Mouse (Mus musculus) megakaryocyte, embryonic 14.5 days (primary cell): ENCODE results near the gene Rgs16. TPM values are rescaled to one million over a fixed set of nuclear protein-coding genes. Genes with fewer than 3 reads are reported as not detected.
A peak's percentile ranks its signal among the peaks of the same experiment; 100 is the strongest.

Source experiments
- H3K27me3 ChIP-seq: replicated peaks from 2 replicates; pipeline ENCODE3; 2012; ENCODE audit warnings: inconsistent platforms
- H3K36me3 ChIP-seq: replicated peaks from 2 replicates; pipeline ENCODE3; 2012; ENCODE audit warnings: low read length, inconsistent platforms, mixed read lengths
- H3K4me1 ChIP-seq: 2 replicates; pipeline ENCODE4 v1.6.1; 2012; ENCODE audit warnings: inconsistent platforms
- H3K4me3 ChIP-seq: replicated peaks from 2 replicates; pipeline ENCODE3; 2012; ENCODE audit warnings: moderate library complexity, mild to moderate bottlenecking, inconsistent platforms
- H3K9me3 ChIP-seq: 2 replicates; pipeline ENCODE4 v1.6.1; 2012; ENCODE audit warnings: inconsistent platforms
- FLI1 ChIP-seq: IDR thresholded peaks from 2 replicates; pipeline ENCODE4 v1.6.1; 2012; ENCODE audit warnings: low read length, inconsistent platforms, mixed read lengths
- GATA1 ChIP-seq: IDR thresholded peaks from 3 replicates; pipeline ENCODE4 v1.6.1; 2012; ENCODE audit warnings: mixed read lengths, low read length, inconsistent platforms, borderline replicate concordance
- polyA plus RNA-seq: library from polyadenylated mRNA; stranded (reverse); fragments of >175 nt; gene quantifications from 2 replicates; pipeline ENCODE4 v1.2.3, GENCODE M21; 2012; ENCODE audit warnings: low replicate concordance; ENCODE audit not compliant: insufficient read depth

The Rgs16 gene
- polyA plus RNA-seq, 1 experiment, result not detected

DNA sequence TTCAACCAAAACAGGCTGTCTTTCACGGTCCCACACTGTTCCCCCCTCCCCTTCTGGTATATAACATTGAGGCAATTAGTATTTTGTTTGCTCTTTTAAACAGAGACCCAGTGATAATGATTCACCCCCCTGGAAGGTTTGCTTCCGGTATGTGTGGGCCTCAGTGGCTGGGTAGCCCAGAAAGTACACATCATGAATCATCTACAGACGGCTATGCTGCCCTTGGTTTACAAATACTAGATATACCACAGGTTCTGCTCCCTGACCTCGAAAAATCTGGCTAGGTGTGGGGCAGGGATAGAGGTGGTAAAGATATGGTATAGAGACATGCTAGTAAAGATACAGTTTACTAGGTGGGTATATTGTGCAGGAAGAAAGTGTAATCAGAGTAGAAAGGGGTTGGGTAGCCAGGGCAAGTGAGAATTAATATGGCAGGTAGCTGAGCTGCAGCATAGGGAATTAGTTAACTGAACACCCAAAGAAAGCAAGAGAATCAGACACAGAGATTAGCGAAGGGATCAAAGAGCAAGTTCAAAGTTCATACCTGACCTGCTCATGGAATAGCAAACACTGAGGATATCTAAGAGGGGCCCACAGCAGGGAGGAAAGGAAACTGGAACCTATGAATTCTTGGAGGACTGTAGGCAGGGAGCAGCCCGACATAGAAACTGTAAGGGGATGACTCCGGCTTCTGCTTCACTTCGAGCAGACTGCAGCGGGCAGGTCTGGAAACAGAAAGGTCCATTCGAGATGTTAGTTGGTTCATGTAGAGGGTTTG is 30.0 kb downstream of the Rgs16 start:
- Histone ChIP-seq H3K36me3 (no peaks in the 10 kb centered on the region), H3K27me3 (no peaks in the 10 kb centered on the region), H3K4me1 (peaks cover 18% of the 10 kb centered on the region), H3K9me3 (no peaks in the 10 kb centered on the region), H3K4me3 (no peak overlapping the region)
- TF ChIP-seq GATA1, result no peak
- TF ChIP-seq FLI1, result no peak

- no peaks in the 10 kb centered on the region for H3K36me3 ChIP-seq
- TF ChIP-seq GATA1, result no peak
- no peak overlapping the region for H3K4me3 ChIP-seq
- H3K27me3 ChIP-seq, result no peaks in the 10 kb centered on the region
- peaks cover 18% of the 10 kb centered on the region for H3K4me1 ChIP-seq
- no peaks in the 10 kb centered on the region for H3K9me3 ChIP-seq
Measured at GRCm38 (mm10) chr1:153770776-153771167, 30.6 kb downstream of the Rgs16 start.

DNA sequence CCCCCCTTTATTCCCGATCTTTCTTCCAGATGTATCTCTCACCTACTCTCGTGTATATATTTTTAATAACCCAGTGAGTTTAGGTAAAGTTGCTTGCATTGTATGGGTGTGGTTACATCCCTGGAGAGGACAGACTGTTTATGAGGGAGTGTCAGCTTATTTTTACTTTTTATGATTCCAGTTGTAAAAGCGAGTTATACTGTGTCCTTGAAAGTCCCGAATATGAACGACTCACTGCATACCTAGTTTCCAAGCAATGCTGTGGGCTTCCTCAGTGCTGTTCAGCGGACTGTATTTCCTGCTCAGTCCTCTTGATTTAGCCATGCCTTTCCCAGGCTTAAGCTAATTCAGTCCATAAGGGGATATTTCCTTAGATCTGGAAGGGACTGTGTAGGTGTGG is 35.0 kb downstream of the Rgs16 start:
- TF ChIP-seq GATA1 (no peak), FLI1 (no peak)
- Histone ChIP-seq H3K36me3 (no peaks in the 10 kb centered on the region), H3K4me3 (no peak overlapping the region)

GRCm38 (mm10) chr1:153776257-153776656 is 36.1 kb downstream of the Rgs16 start:
- Histone ChIP-seq H3K4me3 (no peak overlapping the region), H3K27me3 (no peaks in the 10 kb centered on the region), H3K9me3 (no peaks in the 10 kb centered on the region), H3K36me3 (no peaks in the 10 kb centered on the region), H3K4me1 (peaks cover 4% of the 10 kb centered on the region)
- TF ChIP-seq GATA1 (no peak), FLI1 (no peak)

More for the DNA sequence above, 35.0 kb downstream of the Rgs16 start:
- Histone ChIP-seq H3K27me3 (no peaks in the 10 kb centered on the region), H3K4me1 (peaks cover 4% of the 10 kb centered on the region), H3K9me3 (no peaks in the 10 kb centered on the region)

DNA sequence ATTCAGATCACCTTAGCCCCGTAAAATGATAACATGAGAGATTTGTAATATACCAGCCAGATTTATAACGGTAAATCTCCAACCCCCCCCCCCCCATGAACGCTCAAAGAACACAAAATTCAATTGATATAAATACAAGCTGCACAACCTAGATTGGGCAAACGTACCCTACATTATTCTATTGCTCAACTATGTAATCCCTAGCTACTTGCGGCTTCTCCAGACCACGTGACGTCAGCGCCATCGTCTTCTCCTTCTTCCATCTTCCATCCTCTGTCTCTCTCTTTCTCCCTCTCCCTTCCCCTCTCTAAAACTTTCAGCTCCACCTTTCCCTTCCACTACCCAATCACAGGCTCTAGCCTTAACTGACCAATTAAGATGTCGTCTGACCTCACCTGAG is 38.1 kb downstream of the Rgs16 start:
- Histone ChIP-seq H3K27me3 (peaks cover 2% of the 10 kb centered on the region), H3K4me3 (no peak overlapping the region), H3K4me1 (peaks cover 4% of the 10 kb centered on the region), H3K9me3 (no peaks in the 10 kb centered on the region), H3K36me3 (no peaks in the 10 kb centered on the region)
- TF ChIP-seq FLI1 (no peak), GATA1 (no peak)

GRCm38 (mm10) chr1:153783339-153783738 is 43.2 kb downstream of the Rgs16 start:
- Histone ChIP-seq H3K4me1 (peaks cover 8% of the 10 kb centered on the region), H3K4me3 (no peak overlapping the region), H3K27me3 (peaks cover 2% of the 10 kb centered on the region), H3K9me3 (no peaks in the 10 kb centered on the region), H3K36me3 (no peaks in the 10 kb centered on the region)
- no peak for TF ChIP-seq GATA1
- no peak for TF ChIP-seq FLI1

DNA sequence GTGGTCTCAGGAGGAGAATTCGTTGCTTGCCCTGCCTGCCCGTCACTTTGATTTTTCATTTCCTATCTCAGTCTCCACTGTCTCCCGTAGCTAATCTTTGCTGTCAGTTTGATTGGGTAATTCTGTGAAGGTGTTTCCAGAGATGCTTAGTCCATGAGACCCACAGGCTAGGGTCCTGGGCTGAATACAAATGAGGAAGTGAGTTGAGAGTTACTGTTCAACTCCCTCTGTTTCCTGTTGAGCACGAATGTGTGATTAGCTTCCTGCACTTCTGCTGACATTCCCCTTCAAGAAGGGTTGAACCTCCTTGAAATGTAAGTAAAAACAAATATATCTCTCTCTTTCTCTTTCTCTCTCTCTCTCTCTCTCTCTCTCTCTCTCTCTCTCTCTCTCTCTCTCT is 45.5 kb downstream of the Rgs16 start:
- TF ChIP-seq GATA1 (no peak), FLI1 (no peak)
- peaks cover 2% of the 10 kb centered on the region for H3K27me3 ChIP-seq
- H3K9me3 ChIP-seq, result no peaks in the 10 kb centered on the region
- H3K4me1 ChIP-seq, result peaks cover 13% of the 10 kb centered on the region
- peak overlapping the region; percentile 42 for H3K4me3 ChIP-seq
- H3K36me3 ChIP-seq, result no peaks in the 10 kb centered on the region

DNA sequence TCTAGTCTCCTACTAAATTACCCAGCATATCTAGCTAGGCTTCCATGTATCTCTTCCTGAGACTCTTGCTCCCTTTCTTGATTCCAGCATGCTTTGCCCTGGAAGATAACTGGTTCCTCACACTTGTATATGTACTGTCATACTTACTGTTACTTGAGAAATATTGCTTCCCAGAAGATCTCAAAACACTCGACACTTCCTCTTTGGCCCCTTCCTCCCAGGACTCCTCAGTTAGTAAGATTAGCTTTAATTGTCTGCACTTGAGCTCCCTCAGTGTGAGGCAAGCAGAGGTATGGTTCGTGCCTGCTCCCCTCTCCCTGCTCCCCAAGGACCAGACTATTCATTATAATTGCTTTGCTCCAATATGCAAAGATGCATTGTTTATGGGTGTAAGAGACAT is 50.6 kb downstream of the Rgs16 start:
- Histone ChIP-seq H3K27me3 (peaks cover 7% of the 10 kb centered on the region), H3K4me3 (no peak overlapping the region), H3K9me3 (no peaks in the 10 kb centered on the region), H3K4me1 (peaks cover 15% of the 10 kb centered on the region), H3K36me3 (no peaks in the 10 kb centered on the region)
- TF ChIP-seq FLI1, result no peak
- no peak for TF ChIP-seq GATA1

DNA sequence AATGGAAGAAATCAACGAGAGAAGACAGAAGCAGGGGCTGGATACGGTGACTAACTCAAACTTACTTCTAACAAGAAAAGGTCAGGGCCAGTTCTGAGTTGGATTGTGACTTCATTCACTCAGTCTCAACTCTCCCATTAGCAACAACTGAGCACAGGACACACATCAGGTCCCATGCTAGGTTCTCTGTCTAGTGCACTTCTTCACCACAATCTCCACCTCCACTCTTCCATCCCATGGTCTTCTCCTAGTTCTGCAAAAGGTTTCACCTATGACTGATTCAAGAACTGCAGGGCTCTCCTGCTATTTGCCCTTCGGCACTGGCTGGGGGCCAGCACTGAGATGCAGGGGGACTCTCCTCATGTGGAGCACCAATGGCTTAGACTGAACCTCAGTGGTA is 54.1 kb downstream of the Rgs16 start:
- Histone ChIP-seq H3K4me3 (no peak overlapping the region), H3K9me3 (no peaks in the 10 kb centered on the region), H3K4me1 (peaks cover 12% of the 10 kb centered on the region; the same call in 1 of the 2 replicates), H3K27me3 (peaks cover 7% of the 10 kb centered on the region), H3K36me3 (no peaks in the 10 kb centered on the region)
- TF ChIP-seq FLI1 (no peak), GATA1 (no peak)

Other genes with a start within 250 kb of the Rgs16 start
- 1.6 TPM in 2 replicates for gene Npl, start 190.3 kb upstream of the Rgs16 start, polyA plus RNA-seq
- 0.04 TPM in 1 of 2 replicates, not detected in the other for gene Rgs8, start 87.3 kb upstream of the Rgs16 start, polyA plus RNA-seq
- gene Rnasel, start 9.1 kb downstream of the Rgs16 start, polyA plus RNA-seq, result 2.3 and 3.2 TPM in 2 replicates
- not detected in 2 replicates for gene Rgsl1, start 103.8 kb downstream of the Rgs16 start, polyA plus RNA-seq
- gene Teddm1b, start 134.0 kb downstream of the Rgs16 start, polyA plus RNA-seq, result not detected in 2 replicates
- gene Teddm1a, start 151.4 kb downstream of the Rgs16 start, polyA plus RNA-seq, result not detected in 2 replicates
- 15.1 and 68.1 TPM in 2 replicates for gene Glul, start 159.6 kb downstream of the Rgs16 start, polyA plus RNA-seq
- gene Teddm2, start 159.9 kb downstream of the Rgs16 start, polyA plus RNA-seq, result 0.59 TPM in 1 of 2 replicates, not detected in the other